Mouse (Mus musculus): ENCODE results near the gene Dnm3.

GRCm38 (mm10) chr1:162238646-162239045 lies 239.2 kb downstream of the Dnm3 start:
- TF ChIP-seq MYOD1 (IDR thresholded peaks at IDR 0.05; ENCODE audit: control insufficient read depth, insufficient read length, low read depth) (no peak), FOSL1 (IDR thresholded peaks at IDR 0.05; ENCODE audit: insufficient read depth, low read length, poor library complexity, severe bottlenecking) (no peak), CTCF (IDR thresholded peaks at IDR 0.05; ENCODE audit: control insufficient read depth, insufficient read depth, insufficient read length) (no peak), USF1 (IDR thresholded peaks at IDR 0.05; ENCODE audit: low read depth) (no peak)

Measured in C2C12 (cell line).